Mouse (Mus musculus): Measurements from ENCODE around the gene Pex26.

Pex26 gene

DNA sequence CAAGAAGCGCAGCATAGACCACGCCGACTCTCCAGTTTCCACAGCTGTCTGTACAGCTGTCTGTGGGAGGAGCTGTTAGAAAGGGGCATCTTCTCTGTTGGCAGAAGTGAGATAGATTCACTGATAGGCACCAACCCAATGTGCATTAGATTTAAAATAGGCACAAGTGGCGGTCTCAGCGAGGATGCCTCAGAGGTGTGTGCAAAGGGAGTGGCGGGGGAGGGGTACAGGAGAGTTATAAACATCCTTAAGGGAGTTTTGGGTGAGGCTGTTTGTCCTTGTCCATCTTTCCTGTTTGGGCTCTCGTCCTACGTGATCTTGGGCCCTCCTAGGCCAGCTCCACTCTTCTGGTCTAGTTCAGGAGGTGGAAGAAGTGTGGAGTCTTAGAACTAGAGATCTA is 45.0 kb downstream of the Pex26 start:
- no peak for DNase-seq (ENCODE audit: extremely low read depth, insufficient read length, low spot score)

DNA sequence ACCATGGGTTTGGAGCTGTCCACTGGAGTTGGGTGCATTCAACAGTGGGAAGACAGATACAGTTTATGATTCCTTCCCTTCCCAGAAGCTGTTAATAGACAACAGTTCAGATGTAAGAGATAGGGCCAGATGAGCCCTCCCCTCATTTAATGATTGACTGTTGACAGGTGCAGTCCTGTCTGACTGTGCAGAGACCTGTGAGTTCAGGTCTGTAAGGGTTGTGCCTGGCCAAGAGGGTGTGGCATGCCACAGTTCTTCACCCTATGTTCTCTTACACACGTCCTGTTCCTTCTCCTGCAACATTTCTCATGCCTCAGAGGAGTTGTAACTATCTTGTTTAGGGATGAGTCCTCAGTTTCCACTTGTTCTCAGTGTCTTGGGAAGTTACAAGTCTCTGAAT is 49.2 kb downstream of the Pex26 start:
- DNase-seq (ENCODE audit: extremely low read depth, insufficient read length, low spot score): no peak

DNA sequence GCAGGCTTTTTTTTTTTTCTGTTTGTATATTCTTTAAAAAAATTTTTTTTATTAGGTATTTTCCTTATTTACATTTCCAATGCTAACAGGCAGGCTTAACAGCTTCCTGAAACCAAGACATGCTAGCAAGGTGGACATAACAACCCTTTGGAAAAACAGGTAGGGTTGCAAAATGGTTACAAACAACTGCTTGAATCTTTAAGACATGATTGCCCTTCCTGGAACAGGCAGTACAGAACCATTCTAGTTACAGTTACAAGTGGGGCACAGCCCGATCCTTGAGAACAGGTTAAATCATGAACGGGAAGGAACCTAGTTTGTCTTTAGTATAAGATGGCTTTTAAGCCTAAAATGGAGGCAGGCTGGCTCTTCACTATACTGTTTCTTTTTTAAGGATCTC is 52.9 kb downstream of the Pex26 start:
- DNase-seq (ENCODE audit: extremely low read depth, insufficient read length, low spot score): no peak

- DNase-seq (ENCODE audit: extremely low read depth, insufficient read length, low spot score): no peak
Measured at GRCm38 (mm10) chr6:121238209-121238608, 54.7 kb downstream of the Pex26 start.

GRCm38 (mm10) chr6:121241780-121242179 is 58.3 kb downstream of the Pex26 start:
- no peak for DNase-seq (ENCODE audit: extremely low read depth, insufficient read length, low spot score)

- no peak for DNase-seq (ENCODE audit: extremely low read depth, insufficient read length, low spot score)
Measured at GRCm38 (mm10) chr6:121243161-121243560, 59.7 kb downstream of the Pex26 start.

DNA sequence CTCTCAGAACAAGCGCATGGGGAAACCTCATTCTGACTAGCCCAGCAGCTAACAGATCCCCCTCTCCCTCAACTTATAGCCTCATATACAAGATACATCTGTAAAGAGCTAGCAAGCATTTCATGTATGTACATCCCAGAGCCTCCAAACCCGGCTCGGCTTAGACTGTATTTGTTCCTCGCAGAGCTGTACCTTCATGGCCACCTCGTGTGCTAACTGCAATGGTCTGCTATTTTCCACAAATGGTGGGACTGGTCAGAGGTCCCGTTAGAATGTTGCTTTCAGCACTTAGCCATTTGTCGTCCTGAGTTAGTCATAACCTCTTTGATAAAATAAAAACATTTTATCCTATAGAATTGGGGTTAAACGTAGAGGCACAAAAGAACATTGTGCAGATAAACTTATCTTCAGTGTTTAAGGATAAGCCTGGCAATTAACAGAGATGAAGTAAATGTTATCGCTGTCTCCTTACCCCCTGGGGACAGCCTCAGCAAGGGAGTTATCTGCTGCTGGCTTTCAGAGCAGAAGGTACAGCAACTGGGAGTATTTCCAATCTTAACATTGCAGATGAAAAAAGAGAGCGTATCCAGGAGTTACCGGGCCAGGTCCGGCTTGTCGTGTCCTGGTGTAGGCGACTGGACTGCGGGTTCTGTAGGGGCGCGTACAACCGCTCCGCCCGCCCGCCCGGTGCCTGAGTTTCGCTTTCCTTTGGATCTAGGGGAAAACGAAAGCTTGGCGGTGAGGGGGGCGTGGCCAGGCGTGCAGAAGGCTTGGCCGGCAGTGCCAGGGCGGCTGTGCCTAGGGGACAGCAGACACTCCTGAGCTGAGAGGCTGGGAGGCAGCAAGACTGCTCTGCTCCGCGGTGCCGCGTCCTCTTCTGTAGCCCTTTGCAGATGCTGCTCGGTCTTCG is 61.9 kb downstream of the Pex26 start, which contains the start of gene Usp18:
TSS of gene Usp18 (plus strand) at position 780 of the 910 bp plus-strand sequence.
- peak; percentile 87 for DNase-seq (ENCODE audit: extremely low read depth, insufficient read length, low spot score)

- DNase-seq (ENCODE audit: extremely low read depth, insufficient read length, low spot score): no peak
Measured at GRCm38 (mm10) chr6:121246037-121246361, 62.5 kb downstream of the Pex26 start.
